Mouse (Mus musculus) stomach, embryonic 14.5 days (tissue): ENCODE results near the gene Pacs2. TPM values are rescaled to one million over a fixed set of nuclear protein-coding genes. Genes with fewer than 3 reads are reported as not detected.

Source experiments
- ATAC-seq: fragments of 200-750 bp; cut with Nextera tagmentation; 2 replicates; pipeline ENCODE4 v1.8.0; 2017; ENCODE audit warnings: low read depth, moderate TSS enrichment; ENCODE audit not compliant: insufficient number of reproducible peaks, insufficient read depth, low FRiP score
- H3K27ac ChIP-seq: fragments of 300-500 bp; sonication (generic); 2 replicates; pipeline ENCODE4 v1.5.1; 2014; ENCODE audit warnings: mild to moderate bottlenecking, low read length, moderate library complexity, mixed read lengths
- H3K27me3 ChIP-seq: fragments of 300-500 bp; sonication (generic); 2 replicates; pipeline ENCODE4 v1.6.1; 2014; ENCODE audit warnings: low read length, control low read depth, mixed read lengths; ENCODE audit not compliant: control insufficient read depth, insufficient read depth
- H3K36me3 ChIP-seq: fragments of 300-500 bp; sonication (generic); 2 replicates; pipeline ENCODE4 v1.6.1; 2014; ENCODE audit warnings: mild to moderate bottlenecking, control low read depth, low read length, moderate library complexity, mixed read lengths; ENCODE audit not compliant: control insufficient read depth, insufficient read depth
- H3K4me1 ChIP-seq: fragments of 300-500 bp; sonication (generic); 2 replicates; pipeline ENCODE4 v1.6.1; 2014; ENCODE audit warnings: low read length, control low read depth, mixed read lengths; ENCODE audit not compliant: control insufficient read depth, insufficient read depth
- H3K4me2 ChIP-seq: fragments of 300-500 bp; sonication (generic); replicated peaks from 2 replicates; pipeline ENCODE4 v1.6.1; 2014; ENCODE audit warnings: low read depth, low read length, control low read depth
- H3K4me3 ChIP-seq: fragments of 300-500 bp; sonication (generic); 2 replicates; pipeline ENCODE4 v1.5.1; 2014; ENCODE audit warnings: low read depth, low read length, control low read depth
- H3K9ac ChIP-seq: fragments of 300-500 bp; sonication (generic); replicated peaks from 2 replicates; pipeline ENCODE4 v1.6.1; 2014; ENCODE audit warnings: low read depth, mild to moderate bottlenecking, control low read depth, low read length, moderate library complexity, mixed read lengths
- H3K9me3 ChIP-seq: fragments of 300-500 bp; sonication (generic); 2 replicates; pipeline ENCODE4 v1.6.1; 2016; ENCODE audit warnings: low read depth, low read length, control low read depth; ENCODE audit not compliant: control insufficient read depth
- WGBS: fragments of 180-500 bp; shearing (Covaris S2); extraction: QIAGEN DNeasy Blood & Tissue Kit; methylation state at CpG from one replicate; pipeline ENCODE4 v1.1.7; 2014; 5-methylcytosine and 5-hydroxymethylcytosine counted together
- polyA plus RNA-seq: library from polyadenylated mRNA; unstranded; fragments of >200 nt; fragmentation: Nextera tagmentation; extraction: Ambion mirVana; gene quantifications from 2 replicates; pipeline ENCODE4 v1.2.1, GENCODE M21; 2014

Pacs2 gene
- polyA plus RNA-seq, 1 experiment from 2014 or later = 17.1 TPM

- Histone ChIP-seq H3K27ac (no peak overlapping the region), H3K36me3 (peaks cover 43% of the 10 kb centered on the region), H3K9me3 (no peaks in the 10 kb centered on the region), H3K4me1 (no peaks in the 10 kb centered on the region), H3K4me2 (no peak overlapping the region), H3K9ac (no peak overlapping the region), H3K4me3 (no peak overlapping the region), H3K27me3 (no peaks in the 10 kb centered on the region)
- 91% methylated on average over 6 of the region's 6 CpGs for WGBS
- ATAC-seq = no peak
These were observed 29.0 kb upstream of the Pacs2 start for GRCm38 (mm10) chr12:112985346-112985745.

- Histone ChIP-seq H3K36me3 (peaks cover 41% of the 10 kb centered on the region), H3K4me1 (no peaks in the 10 kb centered on the region), H3K4me3 (no peak overlapping the region), H3K9ac (no peak overlapping the region), H3K27me3 (no peaks in the 10 kb centered on the region), H3K4me2 (no peak overlapping the region), H3K9me3 (no peaks in the 10 kb centered on the region), H3K27ac (no peak overlapping the region)
- ATAC-seq = no peak
- 56% methylated on average over 6 of the region's 6 CpGs for WGBS
These were observed 26.4 kb upstream of the Pacs2 start for GRCm38 (mm10) chr12:112987877-112988276.

GRCm38 (mm10) chr12:112990706-112991405 is 23.5 kb upstream of the Pacs2 start:
- Histone ChIP-seq H3K9ac (no peak overlapping the region), H3K9me3 (no peaks in the 10 kb centered on the region), H3K4me3 (no peak overlapping the region), H3K4me1 (no peaks in the 10 kb centered on the region), H3K36me3 (peaks cover 29% of the 10 kb centered on the region), H3K27me3 (no peaks in the 10 kb centered on the region), H3K4me2 (no peak overlapping the region), H3K27ac (no peak overlapping the region)
- ATAC-seq = no peak
- 81% methylated on average over 5 of the region's 5 CpGs for WGBS

- Histone ChIP-seq H3K4me1 (no peaks in the 10 kb centered on the region), H3K4me2 (no peak overlapping the region), H3K27me3 (no peaks in the 10 kb centered on the region), H3K9me3 (no peaks in the 10 kb centered on the region), H3K27ac (no peak overlapping the region), H3K4me3 (no peak overlapping the region), H3K9ac (no peak overlapping the region), H3K36me3 (peaks cover 26% of the 10 kb centered on the region)
- WGBS = 80% methylated on average over 2 of the region's 2 CpGs
- no peak for ATAC-seq
These were observed 22.9 kb upstream of the Pacs2 start for GRCm38 (mm10) chr12:112991444-112991843.

GRCm38 (mm10) chr12:112994153-112994552 is 20.2 kb upstream of the Pacs2 start:
- Histone ChIP-seq H3K4me2 (no peak overlapping the region), H3K4me1 (peaks cover 9% of the 10 kb centered on the region), H3K4me3 (no peak overlapping the region), H3K36me3 (peaks cover 15% of the 10 kb centered on the region; the same call in 1 of the 2 replicates), H3K9ac (no peak overlapping the region), H3K9me3 (no peaks in the 10 kb centered on the region), H3K27me3 (no peaks in the 10 kb centered on the region), H3K27ac (no peak overlapping the region)
- no peak; the same call in 1 of the 2 replicates for ATAC-seq
- 70% methylated on average over 4 of the region's 4 CpGs for WGBS

- no peaks in the 10 kb centered on the region for H3K9me3 ChIP-seq
- no peaks in the 10 kb centered on the region for H3K36me3 ChIP-seq
- H3K4me1 ChIP-seq = peaks cover 10% of the 10 kb centered on the region
- H3K4me2 ChIP-seq = peak overlapping the region; percentile 85
- peak overlapping the region; percentile 89 for H3K9ac ChIP-seq
- H3K4me3 ChIP-seq = peak overlapping the region; percentile 75
- 0 out of 2 replicates have a peak, but pooled peaks have one; percentile 5 for ATAC-seq
- H3K27ac ChIP-seq = peak overlapping the region; percentile 92
- H3K27me3 ChIP-seq = no peaks in the 10 kb centered on the region
- under 1% methylated on average over 56 of the region's 56 CpGs for WGBS
These were observed 14.6 kb upstream of the Pacs2 start for GRCm38 (mm10) chr12:112999569-113000293.

GRCm38 (mm10) chr12:113000294-113001132 is 13.8 kb upstream of the Pacs2 start, which contains the start of gene Brf1:
Brf1 (minus strand) TSS chr12:113000704.
- H3K27me3 ChIP-seq = no peaks in the 10 kb centered on the region
- H3K4me2 ChIP-seq = peak within 1 kb of the TSS; percentile 85
- peak within 1 kb of the TSS; percentile 92 for H3K27ac ChIP-seq
- H3K9me3 ChIP-seq = no peaks in the 10 kb centered on the region
- no peaks in the 10 kb centered on the region for H3K36me3 ChIP-seq
- H3K4me1 ChIP-seq = peaks cover 10% of the 10 kb centered on the region
- peak within 1 kb of the TSS; percentile 89 for H3K9ac ChIP-seq
- peak within 1 kb of the TSS; percentile 75 for H3K4me3 ChIP-seq
- WGBS = under 1% methylated on average over 88 of the region's 96 CpGs
- peak; percentile 97 for ATAC-seq

- Histone ChIP-seq H3K36me3 (no peaks in the 10 kb centered on the region), H3K9me3 (no peaks in the 10 kb centered on the region), H3K4me3 (peak overlapping the region; percentile 75), H3K27me3 (no peaks in the 10 kb centered on the region), H3K9ac (peak overlapping the region; percentile 34), H3K4me2 (peak overlapping the region; percentile 53), H3K27ac (peak overlapping the region; percentile 83), H3K4me1 (peaks cover 10% of the 10 kb centered on the region)
- ATAC-seq = no peak
- whole genome bisulfite sequencing = 3% methylated on average over 5 of the region's 5 CpGs
These were observed 13.2 kb upstream of the Pacs2 start for GRCm38 (mm10) chr12:113001133-113001474.
